Mouse (Mus musculus) heart, adult 2 months (tissue): Measurements from ENCODE around the gene Pdia2. TPM values are rescaled to one million over a fixed set of nuclear protein-coding genes. Genes with fewer than 3 reads are reported as not detected.

ENCODE experiments used
- DNase-seq, 2 experiments: peaks; one replicate each; pipeline ENCODE4 v3.0.0; 2021
- H3K27ac ChIP-seq: fragments of 200-600 bp; 2 replicates; pipeline ENCODE4 v1.8.1; 2022
- H3K27me3 ChIP-seq: fragments of 200-500 bp; 2 replicates; pipeline ENCODE4 v1.6.1; 2012; ENCODE audit warnings: mild to moderate bottlenecking, low read length, inconsistent platforms, mixed read lengths; ENCODE audit not compliant: control insufficient read depth, insufficient read depth
- H3K36me3 ChIP-seq: fragments of 200-500 bp; 2 replicates; pipeline ENCODE4 v1.6.1; 2012; ENCODE audit warnings: low read length, inconsistent platforms; ENCODE audit not compliant: control insufficient read depth, insufficient read depth
- H3K4me1 ChIP-seq: fragments of 200-500 bp; 2 replicates; pipeline ENCODE4 v1.6.1; 2011; ENCODE audit warnings: low read length; ENCODE audit not compliant: control insufficient read depth, insufficient read depth
- H3K4me3 ChIP-seq: fragments of 200-600 bp; 2 replicates; pipeline ENCODE4 v1.8.1; 2022
- H3K79me2 ChIP-seq: fragments of 200-500 bp; replicated peaks from 2 replicates; pipeline ENCODE4 v1.6.1; 2012; ENCODE audit warnings: mild to moderate bottlenecking, inconsistent platforms, low read length, moderate library complexity, mixed read lengths; ENCODE audit not compliant: control insufficient read depth, insufficient read depth
- H3K9ac ChIP-seq: fragments of 200-500 bp; 2 replicates; pipeline ENCODE4 v1.6.1; 2012; ENCODE audit warnings: low read depth, mild to moderate bottlenecking, control low read depth, inconsistent platforms, low read length, mixed read lengths
- CTCF ChIP-seq: fragments of 200-600 bp; IDR thresholded peaks from 2 replicates; pipeline ENCODE4 v1.8.1; 2022; ENCODE audit warnings: antibody characterized with exemption, mild to moderate bottlenecking, moderate library complexity
- EP300 ChIP-seq: fragments of 200-500 bp; IDR thresholded peaks from 2 replicates; pipeline ENCODE4 v1.6.1; 2011; ENCODE audit warnings: low read depth, low read length, control low read depth; ENCODE audit not compliant: insufficient read depth
- POLR2A ChIP-seq: fragments of 200-500 bp; IDR thresholded peaks from 2 replicates; pipeline ENCODE4 v1.6.1; 2011; ENCODE audit warnings: mild to moderate bottlenecking, low read depth, low read length, control low read depth; ENCODE audit not compliant: insufficient read depth
- WGBS: fragments of 180-500 bp; shearing (Covaris S2); methylation state at CpG from one replicate; pipeline ENCODE4 v1.1.7; 2018; 5-methylcytosine and 5-hydroxymethylcytosine counted together
- intact Hi-C: fragments of 180-260 bp; cut with DNase I; formaldehyde crosslinking; loops from one replicate; pipeline ENCODE4 v1.15.1; 2025
- polyA plus RNA-seq: library from polyadenylated mRNA; depleted of rRNA; stranded (reverse); fragments of >200 nt; gene quantifications from 2 replicates; pipeline ENCODE4 v1.2.3, GENCODE M21; 2012
- total RNA-seq, 2 experiments: library from RNA; stranded (reverse); gene quantifications; 2 replicates each; pipeline ENCODE4 v1.2.3; 2021

Pdia2 gene
- total and polyA plus RNA-seq, 3 experiments = not detected

- intact Hi-C loops = no loop called here
- DNase-seq = no peak
- 0 out of 2 replicates have a peak, but pooled peaks cover 1% of the 10 kb centered on the region for H3K4me1 ChIP-seq
- no peak overlapping the region for H3K4me3 ChIP-seq
- no peak overlapping the region for H3K9ac ChIP-seq
- H3K79me2 ChIP-seq = no peaks in the 10 kb centered on the region
- H3K36me3 ChIP-seq = no peaks in the 10 kb centered on the region
- 47% methylated on average over 1 of the region's 1 CpGs for WGBS
- no peak overlapping the region for H3K27ac ChIP-seq
- peaks cover 4% of the 10 kb centered on the region; the same call in 1 of the 2 replicates for H3K27me3 ChIP-seq
- no peak for TF ChIP-seq EP300
These were observed 7.5 kb upstream of the Pdia2 start for GRCm38 (mm10) chr17:26206392-26206791.

- TF ChIP-seq EP300 (no peak), POLR2A (no peak), CTCF (no peak)
- Histone ChIP-seq H3K27me3 (peaks cover 4% of the 10 kb centered on the region; the same call in 1 of the 2 replicates), H3K36me3 (no peaks in the 10 kb centered on the region), H3K4me3 (no peak overlapping the region), H3K27ac (no peak overlapping the region), H3K79me2 (no peaks in the 10 kb centered on the region), H3K9ac (no peak overlapping the region), H3K4me1 (0 out of 2 replicates have a peak, but pooled peaks cover 1% of the 10 kb centered on the region)
- intact Hi-C loops = no loop called here
- DNase-seq = no peak
- WGBS = 46% methylated on average over 11 of the region's 11 CpGs
These were observed 5.9 kb upstream of the Pdia2 start for GRCm38 (mm10) chr17:26204766-26205165.

GRCm38 (mm10) chr17:26203321-26203811, 4.5 kb upstream of the Pdia2 start:
- Histone ChIP-seq H3K27ac (no peak overlapping the region), H3K36me3 (no peaks in the 10 kb centered on the region), H3K4me3 (peak overlapping the region; percentile 53), H3K4me1 (0 out of 2 replicates have a peak, but pooled peaks cover 1% of the 10 kb centered on the region), H3K27me3 (peaks cover 4% of the 10 kb centered on the region; the same call in 1 of the 2 replicates), H3K9ac (0 out of 2 replicates have a peak overlapping the region, but pooled peaks have one; percentile 21), H3K79me2 (no peaks in the 10 kb centered on the region)
- TF ChIP-seq CTCF = no peak
- no peak for TF ChIP-seq EP300
- TF ChIP-seq POLR2A = no peak
- peak; percentile 27 to 40 for DNase-seq
- intact Hi-C loops = no loop called here
- 2% methylated on average over 30 of the region's 30 CpGs for WGBS

- no peak within 1 kb of the TSS for H3K27ac ChIP-seq
- H3K79me2 ChIP-seq = no peaks in the 10 kb centered on the region
- 0 out of 2 replicates have a peak within 1 kb of the TSS, but pooled peaks have one; percentile 21 for H3K9ac ChIP-seq
- peak in 1 of 2 experiments; percentile 44 for DNase-seq
- intact Hi-C loops = no loop called here
- 3% methylated on average over 22 of the region's 22 CpGs for WGBS
- peak within 1 kb of the TSS; percentile 53 for H3K4me3 ChIP-seq
- peaks cover 4% of the 10 kb centered on the region; the same call in 1 of the 2 replicates for H3K27me3 ChIP-seq
- H3K36me3 ChIP-seq = no peaks in the 10 kb centered on the region
- 0 out of 2 replicates have a peak, but pooled peaks cover 1% of the 10 kb centered on the region for H3K4me1 ChIP-seq
- TF ChIP-seq POLR2A (no peak), EP300 (no peak), CTCF (no peak)
These were observed 3.9 kb upstream of the Pdia2 start, which contains the start of gene Rgs11 for GRCm38 (mm10) chr17:26202737-26203136. TSS of gene Rgs11 (plus strand) at chr17:26202951.

GRCm38 (mm10) chr17:26201998-26202397, 3.1 kb upstream of the Pdia2 start:
- TF ChIP-seq EP300 (no peak), POLR2A (no peak), CTCF (no peak)
- Histone ChIP-seq H3K36me3 (no peaks in the 10 kb centered on the region), H3K9ac (no peak overlapping the region), H3K4me3 (no peak overlapping the region), H3K79me2 (no peaks in the 10 kb centered on the region), H3K27me3 (peaks cover 4% of the 10 kb centered on the region; the same call in 1 of the 2 replicates), H3K27ac (no peak overlapping the region), H3K4me1 (0 out of 2 replicates have a peak, but pooled peaks cover 1% of the 10 kb centered on the region)
- intact Hi-C loops = no loop called here
- no peak for DNase-seq
